ENCODE assay signal across 8 mouse cellular contexts in the genomic region with DNA sequence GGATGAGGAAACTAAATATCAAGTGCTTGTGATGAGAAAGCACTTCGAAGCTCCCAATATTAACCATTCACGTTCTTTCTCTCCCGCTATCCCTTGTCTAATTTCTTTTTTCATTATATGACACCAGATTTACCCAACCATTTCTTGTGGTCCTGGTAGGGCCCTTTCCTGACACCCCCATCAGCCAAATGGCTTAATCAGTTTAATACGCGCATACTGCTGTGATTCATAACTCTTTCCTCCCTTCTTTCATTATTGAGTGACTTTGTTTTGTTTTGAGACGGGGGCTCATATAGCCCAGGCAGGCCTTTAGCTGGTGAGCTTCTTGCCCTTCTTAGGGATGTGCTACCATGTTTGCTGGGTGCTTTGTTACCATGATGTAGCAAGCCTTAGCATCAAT. TPM values are rescaled to one million over a fixed set of nuclear protein-coding genes. Genes with fewer than 3 reads are reported as not detected.
DNase-seq lines count a peak whose midpoint lies in the region; ATAC-seq and TF ChIP-seq lines count a peak whose summit lies in the region.

No protein-coding gene starts in this region.

- ATAC-seq in forebrain, embryonic 16.5 days, result no peak
- ATAC-seq in liver, embryonic 15.5 days (ENCODE audit: insufficient read depth), result no peak

- no peak for TF ChIP-seq POLR2A in CH12.LX (IDR thresholded peaks at IDR 0.05; ENCODE audit: low read depth, low read length)

- no peaks in the 10 kb centered on the region for H3K9me3 ChIP-seq in CH12.LX (replicated peaks; ENCODE audit: low read length)
- no peaks in the 10 kb centered on the region for H3K9me3 ChIP-seq in forebrain, embryonic 16.5 days (ENCODE audit: control insufficient read depth, low read length)
- no peaks in the 10 kb centered on the region for H3K9me3 ChIP-seq in liver, embryonic 15.5 days (replicated peaks)

- H3K79me2 ChIP-seq in CH12.LX (replicated peaks; ENCODE audit: control insufficient read depth, extremely low read depth, insufficient read depth, poor library complexity, severe bottlenecking), result peaks cover 24% of the 10 kb centered on the region

- DNase-seq in heart, adult 11 months, result peak; percentile 41
- DNase-seq in heart, adult 18-20 months, result no peak
- DNase-seq in CH12.LX (ENCODE audit: extremely low read depth), result no peak
- DNase-seq in thymus, postnatal 14 days, result no peak
- DNase-seq in yolk sac, embryonic 10.5 days (ENCODE audit: low spot score), result no peak
- no peak for DNase-seq in layer of hippocampus, postnatal 36 days

- TF ChIP-seq RAD21 in CH12.LX (IDR thresholded peaks at IDR 0.05; ENCODE audit: low read depth, low read length), result no peak

- peak overlapping the region; percentile 40 for H3K4me2 ChIP-seq in CH12.LX (ENCODE audit: insufficient read depth, low read depth, poor library complexity, severe bottlenecking)
- peak overlapping the region; percentile 73 for H3K4me2 ChIP-seq in forebrain, embryonic 16.5 days (ENCODE audit: low read length)
- peak overlapping the region; percentile 88 for H3K4me2 ChIP-seq in liver, embryonic 15.5 days

- no peaks in the 10 kb centered on the region for H3K27me3 ChIP-seq in CH12.LX (replicated peaks)
- H3K27me3 ChIP-seq in forebrain, embryonic 16.5 days (replicated peaks; ENCODE audit: control insufficient read depth, insufficient read depth, low read length), result no peaks in the 10 kb centered on the region
- H3K27me3 ChIP-seq in liver, embryonic 15.5 days, result no peaks in the 10 kb centered on the region

- 30% methylated on average over 6 of the region's 6 CpGs for WGBS in forebrain, embryonic 16.5 days
- 36% methylated on average over 6 of the region's 6 CpGs for WGBS in liver, embryonic 15.5 days (ENCODE audit: insufficient replicate concordance)

- no peak for TF ChIP-seq CTCF in CH12.LX (conservative IDR thresholded peaks at IDR 0.05 in 1 of 2, IDR thresholded peaks at IDR 0.05 in 1 of 2; ENCODE audit: low read depth in 2 of 2, low read length in 2 of 2)

- peaks cover 3 to 30% of the 10 kb centered on the region in 2 experiments; a peak in 2 of 4 replicates for H3K4me1 ChIP-seq in CH12.LX (ENCODE audit: control insufficient read depth in 1 of 2, insufficient read depth in 2 of 2)
- H3K4me1 ChIP-seq in forebrain, embryonic 16.5 days (replicated peaks; ENCODE audit: control insufficient read depth, insufficient read depth, low read length), result peaks cover 16% of the 10 kb centered on the region
- H3K4me1 ChIP-seq in liver, embryonic 15.5 days (replicated peaks), result peaks cover 26% of the 10 kb centered on the region

- peak overlapping the region; percentile 72 to 88 (median 82) for H3K4me3 ChIP-seq in CH12.LX (replicated peaks in 1 of 3; ENCODE audit: low read depth in 2 of 3, low read length in 2 of 3, poor library complexity in 1 of 3)
- H3K4me3 ChIP-seq in forebrain, embryonic 16.5 days (replicated peaks; ENCODE audit: low read length), result peak overlapping the region; percentile 88
- H3K4me3 ChIP-seq in liver, embryonic 15.5 days (replicated peaks), result peak overlapping the region; percentile 84

- dilution Hi-C loops in CH12.LX (cut with MboI; ENCODE audit: extremely low pct_ligation_motif_present, extremely low pct_unique_long_range_greater_than_20kb, low sequenced_read_pairs), result no loop called here

- peak overlapping the region; percentile 92 for H3K9ac ChIP-seq in CH12.LX (ENCODE audit: insufficient read depth, low read depth)
- peak overlapping the region; percentile 95 for H3K9ac ChIP-seq in forebrain, embryonic 16.5 days (replicated peaks; ENCODE audit: low read depth, low read length)
- H3K9ac ChIP-seq in liver, embryonic 15.5 days, result peak overlapping the region; percentile 89

- in situ Hi-C loops in CH12.LX (cut with MboI; ENCODE audit: low pct_ligation_motif_present, low pct_unique_long_range_greater_than_20kb, low sequenced_read_pairs), result no loop called here

- TF ChIP-seq EP300 in CH12.LX (IDR thresholded peaks at IDR 0.05; ENCODE audit: low read length), result no peak

- H3K36me3 ChIP-seq in CH12.LX (replicated peaks in 1 of 2; ENCODE audit: control insufficient read depth in 1 of 2, insufficient read depth in 1 of 2, low read length in 1 of 2), result peaks cover 16 to 29% of the 10 kb centered on the region in 2 experiments
- peaks cover 6% of the 10 kb centered on the region; the same call in 1 of the 2 replicates for H3K36me3 ChIP-seq in forebrain, embryonic 16.5 days (ENCODE audit: control insufficient read depth, insufficient read depth)
- H3K36me3 ChIP-seq in liver, embryonic 15.5 days (replicated peaks), result peaks cover 26% of the 10 kb centered on the region

- peak overlapping the region; percentile 92; the same call in 1 of the 2 replicates for H3K27ac ChIP-seq in CH12.LX (ENCODE audit: insufficient read depth, low read depth)
- peak overlapping the region; percentile 96 for H3K27ac ChIP-seq in forebrain, embryonic 16.5 days (ENCODE audit: low read length)
- peak overlapping the region; percentile 99 for H3K27ac ChIP-seq in liver, embryonic 15.5 days (replicated peaks)

TF ChIP-seq in CH12.LX, 34 proteins besides CTCF, POLR2A, EP300 and RAD21:
- TF ChIP-seq ZC3H11A (IDR thresholded peaks at IDR 0.05; ENCODE audit: low read depth, low read length) (no peak), NELFE (IDR thresholded peaks at IDR 0.05; ENCODE audit: low read depth, low read length) (no peak), SMC3 (IDR thresholded peaks at IDR 0.05; ENCODE audit: low read depth, low read length) (no peak)

RNA-seq across cellular contexts. Expression of a gene that starts 0.4 kb away (rescaled TPM):
- total RNA-seq in heart, adult 18-20 months (2021), result 10 to 100 TPM; 43.3 to 44.1 TPM
- 20.7 and 21.4 TPM in 2 replicates for total RNA-seq in CH12.LX (2012; rRNA removed)
- total RNA-seq in CH12.LX (2014; rRNA removed), result 15.9 and 19.1 TPM in 2 replicates
- polyA plus RNA-seq in CH12.LX (2012; ENCODE audit: insufficient read length, low read depth), result 22.7 and 24.1 TPM in 2 replicates
- 32.2 and 33.2 TPM in 2 replicates for polyA plus RNA-seq in forebrain, embryonic 16.5 days (2015; fragmentation: Nextera tagmentation; extraction: Ambion mirVana)
- polyA plus RNA-seq in liver, embryonic 15.5 days (2015; fragmentation: Nextera tagmentation; extraction: Ambion mirVana), result 25.2 and 26.2 TPM in 2 replicates
- 10 to 100 TPM; 70.8 to 71.5 TPM for total RNA-seq in layer of hippocampus, postnatal 36 days (2021)

RNA-seq across cellular contexts. Expression of a gene that starts 9.3 kb away (rescaled TPM):
- 10 to 100 TPM; 17.4 to 19.4 TPM for total RNA-seq in heart, adult 18-20 months (2021)
- total RNA-seq in CH12.LX (2012; rRNA removed), result 52.6 and 55.0 TPM in 2 replicates
- 99.1 and 112 TPM in 2 replicates for total RNA-seq in CH12.LX (2014; rRNA removed)
- 65.4 and 69.9 TPM in 2 replicates for polyA plus RNA-seq in CH12.LX (2012; ENCODE audit: insufficient read length, low read depth)
- 16.3 and 18.0 TPM in 2 replicates for polyA plus RNA-seq in forebrain, embryonic 16.5 days (2015; fragmentation: Nextera tagmentation; extraction: Ambion mirVana)
- polyA plus RNA-seq in liver, embryonic 15.5 days (2015; fragmentation: Nextera tagmentation; extraction: Ambion mirVana), result 19.0 and 21.9 TPM in 2 replicates
- total RNA-seq in layer of hippocampus, postnatal 36 days (2021), result 10 to 100 TPM; 42.7 to 50.6 TPM

RNA-seq across cellular contexts. Expression of a gene that starts 36.6 kb away (rescaled TPM):
- not detected for total RNA-seq in heart, adult 18-20 months (2021)
- total RNA-seq in CH12.LX (2012; rRNA removed), result not detected in 2 replicates
- total RNA-seq in CH12.LX (2014; rRNA removed), result not detected in 2 replicates
- polyA plus RNA-seq in CH12.LX (2012; ENCODE audit: insufficient read length, low read depth), result 0.44 TPM in 1 of 2 replicates, not detected in the other
- polyA plus RNA-seq in forebrain, embryonic 16.5 days (2015; fragmentation: Nextera tagmentation; extraction: Ambion mirVana), result not detected in 2 replicates
- polyA plus RNA-seq in liver, embryonic 15.5 days (2015; fragmentation: Nextera tagmentation; extraction: Ambion mirVana), result not detected in 2 replicates
- 1 to 10 TPM; 1.2 to 2.3 TPM for total RNA-seq in layer of hippocampus, postnatal 36 days (2021)

RNA-seq across cellular contexts. Expression of a gene that starts 51.2 kb away (rescaled TPM):
- not detected for total RNA-seq in heart, adult 18-20 months (2021)
- total RNA-seq in CH12.LX (2012; rRNA removed) (not detected in 2 replicates), CH12.LX (2014; rRNA removed) (not detected in 2 replicates)
- polyA plus RNA-seq in CH12.LX (2012; ENCODE audit: insufficient read length, low read depth), result not detected in 2 replicates
- not detected in 2 replicates for polyA plus RNA-seq in forebrain, embryonic 16.5 days (2015; fragmentation: Nextera tagmentation; extraction: Ambion mirVana)
- polyA plus RNA-seq in liver, embryonic 15.5 days (2015; fragmentation: Nextera tagmentation; extraction: Ambion mirVana), result not detected in 2 replicates
- not detected for total RNA-seq in layer of hippocampus, postnatal 36 days (2021)
